Mouse (Mus musculus): ENCODE measurements at regions not wholly inside any gene's neighbourhood (a gene's known extent, or its start where the extent isn't known, plus 50 kb on each side); places are given as distances from the start of the nearest gene placed in this dataset.

DNA sequence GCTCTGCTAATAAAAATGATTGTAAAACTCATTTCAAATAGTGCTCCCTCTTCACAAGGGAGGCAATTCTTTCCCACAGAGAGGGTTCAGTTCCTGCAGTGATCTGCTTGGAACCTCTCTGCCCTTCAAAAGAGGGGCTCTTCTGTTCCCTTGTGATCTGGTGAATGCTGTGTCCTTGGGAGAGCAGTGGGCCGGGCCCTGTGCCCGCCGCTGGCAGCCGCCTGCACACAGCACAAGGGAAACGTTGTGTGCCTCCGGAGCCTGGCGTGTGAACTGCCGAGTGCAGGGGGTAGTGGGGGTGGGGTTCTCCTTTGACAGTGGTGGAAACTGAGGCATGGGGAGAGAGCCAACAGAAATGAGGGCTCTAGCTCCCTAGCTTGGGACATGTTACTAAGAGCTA, 54.4 kb upstream of the Csrp1 start:
- H3K36me3 ChIP-seq (replicated peaks): no peaks in the 10 kb centered on the region
- no peak for ATAC-seq (ENCODE audit: low FRiP score)
- peaks cover 3% of the 10 kb centered on the region; the same call in 1 of the 2 replicates for H3K27me3 ChIP-seq
- 0 out of 2 replicates have a peak overlapping the region, but pooled peaks have one; percentile 18 for H3K9ac ChIP-seq
- H3K4me2 ChIP-seq: no peak overlapping the region
- no peaks in the 10 kb centered on the region for H3K9me3 ChIP-seq
- peaks cover 19% of the 10 kb centered on the region for H3K4me1 ChIP-seq
- WGBS: 66% methylated on average over 8 of the region's 8 CpGs
- no peak overlapping the region for H3K27ac ChIP-seq
- H3K4me3 ChIP-seq (replicated peaks): no peak overlapping the region

DNA sequence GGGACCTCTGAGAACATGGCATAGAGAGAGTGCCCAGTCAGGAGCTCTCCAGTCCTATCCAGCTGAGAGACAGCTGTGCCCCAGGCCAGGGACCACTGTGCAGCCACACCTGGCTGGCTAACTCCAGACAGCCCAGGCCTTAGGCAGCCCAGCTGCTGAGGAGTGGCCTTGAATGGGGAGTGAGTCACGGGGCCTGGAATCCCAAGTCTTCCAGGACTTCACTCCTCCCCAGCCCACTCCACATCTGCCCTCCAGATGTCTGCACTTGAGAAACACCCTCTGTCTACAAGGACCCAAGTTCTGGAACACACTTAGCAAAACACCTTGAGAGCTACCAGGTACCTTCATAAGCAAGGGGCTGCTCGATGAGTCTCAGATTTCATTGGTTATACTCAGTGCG, 51.5 kb upstream of the Csrp1 start:
- 85% methylated on average over 3 of the region's 3 CpGs for WGBS
- no peak overlapping the region for H3K27ac ChIP-seq
- no peak overlapping the region for H3K4me2 ChIP-seq
- no peak overlapping the region for H3K9ac ChIP-seq
- H3K27me3 ChIP-seq: peaks cover 3% of the 10 kb centered on the region; the same call in 1 of the 2 replicates
- H3K4me3 ChIP-seq (replicated peaks): no peak overlapping the region
- H3K4me1 ChIP-seq: peaks cover 18% of the 10 kb centered on the region
- H3K9me3 ChIP-seq: no peaks in the 10 kb centered on the region; the same call in 1 of the 2 replicates
- no peaks in the 10 kb centered on the region for H3K36me3 ChIP-seq (replicated peaks)
- no peak for ATAC-seq (ENCODE audit: low FRiP score)

DNA sequence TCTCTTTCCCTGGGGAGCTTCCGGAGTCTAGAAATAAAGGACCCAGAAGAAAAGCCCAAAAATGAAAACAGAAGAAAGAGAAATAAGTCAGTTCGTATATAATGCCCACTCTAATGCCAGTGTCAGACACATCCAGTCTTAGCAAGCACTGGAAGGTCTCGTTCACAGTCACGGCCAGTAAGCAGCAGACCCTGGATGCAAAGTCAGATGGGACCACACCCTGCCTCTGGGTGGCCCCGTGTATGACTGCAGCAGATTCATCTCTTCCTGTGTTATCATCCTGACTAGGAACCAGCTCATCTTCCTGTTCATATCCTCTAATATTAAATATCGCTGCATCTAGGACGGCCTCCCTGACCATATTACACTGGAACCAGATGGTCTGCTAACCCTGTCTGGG, 50.9 kb upstream of the Csrp1 start:
- no peak overlapping the region for H3K27ac ChIP-seq
- H3K27me3 ChIP-seq: peaks cover 3% of the 10 kb centered on the region; the same call in 1 of the 2 replicates
- H3K9ac ChIP-seq: no peak overlapping the region
- no peaks in the 10 kb centered on the region; the same call in 1 of the 2 replicates for H3K9me3 ChIP-seq
- no peak for ATAC-seq (ENCODE audit: low FRiP score)
- peaks cover 18% of the 10 kb centered on the region for H3K4me1 ChIP-seq
- H3K36me3 ChIP-seq (replicated peaks): no peaks in the 10 kb centered on the region
- no peak overlapping the region for H3K4me2 ChIP-seq
- 85% methylated on average over 7 of the region's 7 CpGs for WGBS
- no peak overlapping the region for H3K4me3 ChIP-seq (replicated peaks)

DNA sequence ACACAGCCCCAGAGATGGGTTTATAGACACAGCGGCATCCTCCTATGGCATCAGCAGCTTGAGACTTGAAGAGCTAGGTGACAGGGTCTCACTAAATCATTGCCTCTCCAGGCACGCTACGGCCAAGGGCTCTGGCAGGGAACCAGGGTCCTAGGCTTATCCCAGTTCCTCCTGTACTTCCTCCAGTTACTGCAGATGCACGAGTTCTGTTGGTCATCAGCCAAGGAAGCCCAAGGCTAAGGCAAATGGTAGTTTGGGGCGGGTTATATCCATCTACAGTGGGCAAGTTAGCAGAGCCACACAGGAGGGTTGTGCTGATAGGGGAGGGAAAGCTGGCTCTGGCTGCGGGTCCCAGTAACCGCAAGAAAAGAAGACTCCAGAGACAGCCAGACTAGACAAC, 50.1 kb upstream of the Csrp1 start:
- H3K4me3 ChIP-seq (replicated peaks): no peak overlapping the region
- H3K27me3 ChIP-seq: peaks cover 3% of the 10 kb centered on the region; the same call in 1 of the 2 replicates
- no peak overlapping the region for H3K4me2 ChIP-seq
- H3K9ac ChIP-seq: no peak overlapping the region
- H3K9me3 ChIP-seq: no peaks in the 10 kb centered on the region; the same call in 1 of the 2 replicates
- H3K27ac ChIP-seq: no peak overlapping the region
- H3K36me3 ChIP-seq (replicated peaks): no peaks in the 10 kb centered on the region
- WGBS: 83% methylated on average over 7 of the region's 7 CpGs
- ATAC-seq (ENCODE audit: low FRiP score): peak; percentile 9; the same call in 1 of the 2 replicates
- H3K4me1 ChIP-seq: peaks cover 18% of the 10 kb centered on the region
